Mouse (Mus musculus) skeletal muscle tissue, adult 2 months (tissue): ENCODE results near the gene Lypd3.
"Not testable (repeated sequence)": the region's sequence is repeated elsewhere in the genome, so short reads cannot be mapped to it uniquely, and the experiment has no call there.

Experiments
- DNase-seq: peaks from one replicate; pipeline ENCODE4 v3.0.0-alpha.2; 2012; ENCODE audit warnings: low read depth, low spot score

Lypd3 gene

DNA sequence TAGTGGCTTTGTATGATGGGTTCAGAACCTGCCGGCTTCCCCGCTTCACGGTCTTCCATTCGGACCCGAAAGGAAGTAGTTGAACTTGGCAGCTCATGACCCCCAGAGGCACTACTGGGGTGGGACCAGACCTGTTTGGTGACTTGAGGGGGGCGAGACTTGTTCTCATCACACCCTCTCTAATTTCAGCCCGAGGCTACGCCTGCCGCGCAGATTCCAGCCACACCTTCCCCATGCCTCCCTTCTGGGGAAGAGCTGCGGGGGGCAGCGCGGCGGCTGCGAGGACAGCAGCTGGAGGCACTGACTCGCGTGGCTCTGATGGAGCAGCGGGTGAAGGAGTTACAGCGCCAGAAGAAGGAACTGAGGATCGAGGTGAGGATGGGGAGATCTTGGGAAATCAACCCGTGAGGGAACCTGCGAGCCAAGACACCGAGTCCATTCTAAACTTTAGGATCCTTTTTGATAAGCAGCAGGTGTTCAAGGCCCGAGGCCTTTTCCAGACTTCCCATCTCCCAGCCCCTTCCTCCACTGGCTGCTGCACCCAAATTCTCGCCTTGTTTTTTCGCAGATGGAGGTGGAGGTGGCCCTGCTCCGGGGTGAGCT is 23.9 kb upstream of the Lypd3 start:
- no peak for DNase-seq

DNA sequence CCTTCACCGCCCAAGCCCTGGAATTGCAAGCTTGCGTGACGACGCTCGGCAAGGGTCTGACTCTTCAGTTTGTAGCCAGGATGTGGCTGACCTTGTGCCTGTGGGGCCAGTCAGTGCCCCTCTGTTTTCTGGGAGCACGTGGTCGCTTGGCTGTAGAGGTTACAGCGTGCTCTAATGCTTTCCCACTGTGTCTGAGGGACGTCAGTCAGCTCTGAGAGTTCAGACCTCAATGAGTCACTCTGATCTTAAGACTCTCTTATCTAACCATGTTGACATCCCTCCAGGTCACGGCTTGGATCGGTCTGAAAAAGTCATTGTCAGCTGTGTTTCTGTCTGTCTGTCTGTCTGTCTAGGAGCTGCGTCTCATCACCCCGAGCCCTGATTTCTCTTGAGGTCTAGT is 21.5 kb upstream of the Lypd3 start:
- DNase-seq: no peak

DNA sequence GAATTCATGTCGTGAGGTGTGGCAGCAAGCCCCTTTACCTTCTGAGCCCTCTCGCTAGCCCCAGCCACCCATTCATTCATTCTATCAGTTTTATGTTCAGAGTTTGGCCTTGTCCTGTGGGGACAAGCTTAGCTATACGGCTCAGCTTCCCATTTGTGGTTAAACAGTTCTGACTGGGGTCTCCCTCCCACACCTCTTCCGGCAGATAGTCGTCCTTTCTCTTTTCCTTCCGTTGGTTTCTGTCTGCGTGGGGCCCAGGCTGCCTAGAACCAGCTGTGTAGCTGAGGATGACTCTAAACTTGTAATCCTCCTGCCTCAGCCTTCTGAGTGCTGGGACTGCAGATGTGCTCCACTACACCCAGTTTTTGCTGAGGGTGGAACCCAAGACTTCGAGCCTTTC is 18.6 kb upstream of the Lypd3 start:
- no peak for DNase-seq

DNA sequence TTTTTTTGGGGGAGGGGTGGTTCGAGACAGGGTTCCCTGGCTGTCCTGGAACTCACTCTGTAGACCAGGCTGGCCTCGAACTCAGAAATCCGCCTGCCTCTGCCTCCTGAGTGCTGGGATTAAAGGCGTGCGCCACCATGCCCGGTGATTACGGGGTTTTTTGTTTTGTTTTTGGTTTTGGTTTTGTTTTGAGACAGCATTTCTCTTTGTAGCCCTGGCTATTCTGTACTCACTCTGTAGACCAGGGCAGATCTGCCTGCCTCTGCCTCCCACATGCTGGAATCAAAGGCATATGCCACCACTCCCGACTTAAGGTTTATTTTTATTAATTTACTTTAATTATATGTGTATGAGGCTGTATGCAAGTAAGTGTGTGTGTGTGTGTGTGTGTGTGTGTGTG is 18.0 kb upstream of the Lypd3 start:
- not testable (repeated sequence) for DNase-seq

DNA sequence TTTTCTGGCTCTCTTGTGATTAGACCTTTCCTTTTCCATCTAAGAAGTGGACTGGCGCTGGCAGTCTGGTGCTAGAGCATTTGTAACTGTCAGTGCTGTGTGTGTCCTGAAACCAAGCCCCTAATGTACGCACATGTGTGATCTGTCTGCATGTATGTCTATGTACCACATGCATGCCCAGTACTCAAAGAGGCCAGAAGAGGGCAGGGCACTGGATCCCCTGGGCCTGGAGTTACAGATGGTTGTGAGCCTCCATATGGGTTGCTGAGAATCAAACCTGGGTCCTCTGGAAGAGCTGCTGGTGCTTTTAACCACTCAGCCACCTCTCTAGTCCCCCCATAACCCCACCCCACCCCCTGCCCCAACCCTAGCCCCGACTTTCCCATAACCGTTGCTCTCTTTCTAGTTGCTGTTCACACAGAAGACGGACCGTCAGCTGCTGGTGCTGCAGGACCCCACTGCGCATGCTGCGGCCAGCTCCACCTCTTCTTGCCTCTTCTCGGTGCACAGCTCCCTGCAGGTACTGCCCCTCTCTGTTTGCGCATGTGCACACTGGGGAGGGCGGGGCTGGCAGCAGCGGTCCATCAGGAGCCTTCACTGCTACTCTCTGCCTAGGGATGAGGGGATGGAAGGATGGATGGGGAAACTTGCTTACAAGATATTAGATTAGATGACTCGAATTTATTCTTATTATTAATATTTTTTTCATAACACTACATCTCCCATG is 16.5 kb upstream of the Lypd3 start:
- no peak for DNase-seq

DNA sequence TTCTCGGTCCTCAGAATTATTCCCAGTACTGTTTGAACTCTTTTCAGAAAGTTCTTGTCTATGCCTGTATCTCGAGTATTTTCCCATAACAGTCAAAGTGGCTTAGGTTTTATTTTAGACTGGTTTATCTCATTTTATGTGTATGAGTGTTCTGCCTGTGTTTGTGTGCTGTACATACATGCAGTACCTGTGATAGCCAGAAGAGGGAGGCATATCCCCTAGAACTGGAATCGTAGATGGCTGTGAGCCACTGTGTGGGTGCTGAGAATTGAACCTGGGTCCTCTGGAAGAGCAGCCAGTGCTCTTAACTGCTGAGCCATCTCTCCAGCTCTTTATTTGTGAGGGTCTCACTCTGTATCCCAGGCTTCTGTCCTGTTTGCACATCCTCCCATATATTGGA is 15.2 kb upstream of the Lypd3 start:
- no peak for DNase-seq

DNA sequence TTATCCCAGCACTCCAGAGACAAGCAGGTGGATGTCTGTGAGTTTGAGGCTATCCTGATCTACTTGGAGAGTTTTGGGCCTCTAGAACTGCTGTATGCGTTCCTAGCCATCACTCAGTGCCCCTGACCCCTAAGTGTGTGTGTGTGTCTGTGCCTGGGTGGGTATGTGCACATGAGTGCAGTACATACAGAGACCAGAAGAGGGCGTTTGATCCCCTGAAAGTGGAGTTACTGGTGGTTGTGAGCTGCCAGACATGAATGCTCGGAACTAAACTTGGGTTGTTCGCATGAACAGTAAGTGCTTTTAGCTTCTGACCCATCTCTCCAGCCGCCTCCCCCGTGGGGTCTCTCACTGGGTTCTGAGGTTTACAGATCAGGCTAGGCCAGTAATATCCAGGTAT is 13.4 kb upstream of the Lypd3 start:
- DNase-seq: no peak

DNA sequence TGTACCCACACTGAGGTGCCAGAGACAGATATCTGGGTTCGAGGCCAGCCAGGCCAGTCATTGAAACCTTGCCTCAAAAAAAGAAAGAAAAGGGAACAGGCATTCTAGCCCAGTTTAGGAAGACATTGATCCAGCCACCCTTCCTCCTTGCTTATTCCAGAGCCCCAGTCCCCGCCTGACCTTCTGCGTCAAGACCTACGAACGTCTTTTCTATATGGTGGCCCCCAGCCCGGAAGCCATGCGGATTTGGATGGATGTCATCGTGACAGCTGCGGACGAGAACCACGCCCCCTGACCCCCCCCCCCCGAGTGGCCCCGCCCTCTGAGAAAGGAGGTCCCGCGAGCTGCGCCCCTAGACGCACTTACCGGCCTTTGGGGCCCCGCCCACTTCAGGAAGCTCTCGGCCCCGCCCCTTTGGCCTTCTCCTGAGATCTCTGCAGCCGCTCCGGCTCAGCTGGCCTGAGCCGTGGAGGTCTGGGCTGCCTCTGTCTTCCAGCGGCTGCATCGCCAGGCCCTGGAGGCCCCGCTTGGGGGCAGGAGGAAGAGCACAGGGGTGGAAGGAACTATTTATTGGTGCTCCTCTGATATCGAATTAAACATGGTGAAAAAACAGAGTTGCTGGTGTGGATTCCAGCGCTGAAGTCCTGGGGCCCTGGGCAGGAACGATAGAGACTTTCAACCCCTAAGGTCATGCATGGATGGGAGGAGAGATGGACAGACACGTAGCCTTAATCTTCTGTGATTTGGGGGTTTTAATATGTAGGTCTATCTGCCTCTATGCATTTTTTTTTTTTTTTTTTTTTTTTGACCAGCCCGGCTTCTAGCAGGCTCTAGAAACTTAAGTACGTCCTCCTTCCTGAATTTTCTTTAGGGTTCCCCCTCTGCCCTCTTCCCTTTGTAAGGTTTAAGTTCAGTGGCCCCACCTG is 7.4 kb upstream of the Lypd3 start:
- DNase-seq: peak; percentile 77

DNA sequence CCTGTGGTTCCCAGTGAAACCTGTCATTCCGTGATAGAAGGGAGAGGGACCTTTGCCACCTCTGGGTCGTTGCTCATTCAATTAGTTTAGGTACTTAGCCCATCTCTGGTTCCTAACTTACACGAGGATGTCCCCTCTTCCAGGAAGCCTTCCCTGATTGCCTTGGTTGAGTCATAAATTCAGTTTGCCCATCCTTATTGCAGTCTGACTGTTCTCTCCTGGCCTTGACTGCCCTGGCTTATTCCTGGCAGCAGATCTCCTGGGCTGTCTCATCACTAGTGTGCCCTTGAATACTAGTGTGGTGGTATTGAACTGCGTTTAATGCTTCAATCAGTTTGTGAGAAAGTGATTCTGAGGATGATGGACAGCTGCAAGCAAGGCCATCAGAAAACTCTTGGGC is 6.7 kb upstream of the Lypd3 start:
- DNase-seq: no peak

DNA sequence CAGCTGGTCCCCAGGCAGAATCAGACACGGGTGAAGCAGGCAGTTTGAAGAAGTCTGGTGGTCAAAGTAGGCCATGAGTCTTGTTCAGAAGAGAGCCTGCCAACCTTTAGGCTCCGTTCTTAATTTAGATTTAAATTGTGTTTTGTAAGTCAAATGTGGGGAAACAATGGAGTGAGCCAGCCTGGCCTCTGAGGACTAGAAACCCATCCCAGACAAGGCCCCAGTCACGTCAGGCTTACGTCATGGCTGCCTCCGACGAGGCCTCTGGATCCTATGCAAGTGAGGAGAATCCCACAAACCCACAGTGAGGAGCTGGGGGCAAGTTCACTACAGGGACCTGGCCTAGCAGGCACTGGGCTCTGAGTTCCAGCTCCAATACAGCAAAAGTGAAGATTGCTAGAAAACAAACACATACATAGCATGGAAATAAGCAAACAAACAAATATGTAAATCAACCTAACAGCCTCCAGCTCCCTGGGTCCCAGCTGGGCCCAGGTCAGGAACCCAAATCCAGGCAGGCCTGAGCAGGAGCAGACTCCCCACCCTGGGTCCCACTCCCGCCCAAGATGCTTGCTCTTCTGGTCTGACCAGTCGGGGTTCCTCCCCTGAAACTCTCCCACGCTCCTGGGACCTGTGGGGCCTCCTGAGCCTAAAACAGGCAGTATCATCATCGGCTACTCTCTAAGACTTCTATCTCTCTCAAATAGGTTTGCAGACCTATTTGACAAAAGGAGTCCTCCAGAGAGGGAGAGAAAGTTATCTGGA is 6.1 kb upstream of the Lypd3 start:
- DNase-seq: no peak

DNA sequence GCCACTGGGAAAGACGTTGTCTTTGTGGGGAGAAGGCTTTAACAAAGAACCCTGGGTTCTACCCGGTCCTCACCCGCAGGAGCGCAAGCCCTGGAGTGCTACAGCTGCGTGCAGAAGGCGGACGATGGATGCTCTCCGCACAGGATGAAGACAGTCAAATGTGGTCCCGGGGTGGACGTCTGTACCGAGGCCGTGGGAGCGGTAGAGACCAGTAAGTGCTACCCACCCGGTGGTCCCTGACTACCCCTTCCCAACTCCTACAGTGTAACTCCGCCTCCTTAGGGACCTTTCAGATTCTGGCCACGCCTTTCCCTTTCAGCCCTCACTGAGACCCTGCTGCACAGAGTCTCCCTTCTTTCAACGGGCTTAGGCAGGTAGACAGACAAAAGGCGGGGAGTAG is 696 bp downstream of the Lypd3 start:
- DNase-seq: no peak

DNA sequence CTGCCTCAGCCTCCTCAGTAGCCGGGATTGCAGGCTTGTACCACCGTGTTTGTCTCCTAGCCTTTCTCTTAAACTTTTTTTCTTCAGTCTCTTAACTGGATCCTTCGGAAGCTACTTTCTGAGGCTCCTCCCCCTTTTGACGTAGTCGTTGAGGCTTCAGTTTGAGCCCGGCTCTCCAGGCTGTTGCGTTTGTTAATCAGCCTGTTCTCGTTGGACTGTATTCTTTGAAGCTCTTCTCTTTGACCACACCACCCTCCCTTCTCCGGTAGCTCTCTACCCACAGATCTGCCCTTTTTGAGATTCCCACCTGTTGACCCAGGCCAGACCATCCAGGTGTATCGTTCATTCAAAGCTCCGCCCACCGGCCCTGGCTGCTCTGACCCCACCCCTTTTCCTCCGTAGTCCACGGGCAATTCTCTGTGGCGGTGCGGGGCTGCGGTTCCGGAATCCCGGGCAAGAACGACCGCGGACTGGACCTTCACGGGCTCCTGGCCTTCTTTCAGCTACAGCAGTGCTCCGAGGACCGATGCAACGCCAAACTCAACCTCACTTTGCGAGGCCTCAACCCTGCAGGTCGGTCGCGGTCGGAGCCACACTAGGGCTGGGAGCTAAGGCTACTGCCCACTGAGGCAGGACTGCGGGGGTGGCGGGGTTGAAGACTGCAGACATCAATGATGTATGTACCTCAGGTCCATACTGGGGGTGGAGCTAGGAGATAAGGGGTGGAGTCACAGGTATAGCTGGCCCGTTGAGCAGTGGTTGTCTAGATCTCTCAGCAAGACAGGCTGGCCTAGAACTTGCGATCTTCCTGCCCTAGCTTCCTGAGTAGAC is 1.9 kb downstream of the Lypd3 start:
- no peak for DNase-seq

DNA sequence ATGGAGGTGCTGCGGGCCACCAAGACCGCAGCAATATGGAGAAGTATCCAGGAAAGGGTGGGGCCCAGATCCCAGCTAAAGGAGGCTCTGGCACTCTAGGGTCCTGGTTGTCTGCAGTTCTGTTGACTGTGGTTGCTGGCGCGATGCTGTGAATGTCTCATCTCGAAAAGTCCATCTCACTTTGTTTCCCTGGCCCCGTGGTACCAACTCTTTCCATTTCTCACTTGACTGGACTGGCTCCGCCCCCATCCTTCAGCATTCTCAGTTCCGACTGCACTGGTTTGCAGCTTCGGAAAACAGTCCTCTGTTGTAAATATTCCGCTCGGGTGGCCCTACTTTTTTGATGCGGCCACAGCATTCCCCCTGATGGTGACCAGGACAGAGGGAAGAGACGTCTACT is 4.1 kb downstream of the Lypd3 start:
- DNase-seq: no peak

DNA sequence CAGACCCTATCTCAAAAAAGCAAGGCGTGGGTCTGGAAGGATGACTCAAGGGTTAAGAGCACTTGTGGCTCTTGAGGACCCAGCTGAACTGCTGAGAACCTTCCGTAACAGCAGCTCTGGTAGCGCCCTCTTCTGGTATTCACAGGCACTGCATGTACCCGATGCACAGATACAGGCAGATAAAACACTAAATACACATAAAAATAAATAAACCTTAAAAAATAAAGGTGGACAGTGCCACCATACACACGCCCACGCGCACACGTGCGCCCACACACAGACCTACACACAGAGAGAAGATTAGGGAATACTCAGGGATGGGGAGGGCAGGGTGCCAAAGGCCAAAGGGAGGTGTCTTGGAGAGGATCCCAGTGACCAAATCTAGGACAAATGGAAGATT is 6.1 kb downstream of the Lypd3 start:
- peak; percentile 34 for DNase-seq

DNA sequence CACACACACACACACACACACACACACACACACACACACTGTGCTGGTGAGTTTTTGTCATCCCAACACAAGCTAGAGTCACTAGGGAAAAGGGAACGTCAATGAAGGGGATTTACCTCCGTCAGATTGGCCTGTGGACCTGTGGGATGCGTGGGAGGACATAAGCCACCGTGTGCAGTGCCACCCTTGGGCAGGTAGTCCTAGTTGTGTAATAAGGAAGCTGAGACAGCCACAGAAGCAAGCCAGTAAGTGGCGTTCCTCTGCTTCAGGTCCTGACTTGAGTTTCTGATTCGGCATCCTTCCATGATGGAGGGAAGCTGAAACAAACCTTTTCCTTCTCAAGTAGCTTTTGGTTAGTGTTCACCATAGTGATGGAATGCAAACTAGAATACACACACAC is 8.1 kb downstream of the Lypd3 start:
- DNase-seq: no peak

DNA sequence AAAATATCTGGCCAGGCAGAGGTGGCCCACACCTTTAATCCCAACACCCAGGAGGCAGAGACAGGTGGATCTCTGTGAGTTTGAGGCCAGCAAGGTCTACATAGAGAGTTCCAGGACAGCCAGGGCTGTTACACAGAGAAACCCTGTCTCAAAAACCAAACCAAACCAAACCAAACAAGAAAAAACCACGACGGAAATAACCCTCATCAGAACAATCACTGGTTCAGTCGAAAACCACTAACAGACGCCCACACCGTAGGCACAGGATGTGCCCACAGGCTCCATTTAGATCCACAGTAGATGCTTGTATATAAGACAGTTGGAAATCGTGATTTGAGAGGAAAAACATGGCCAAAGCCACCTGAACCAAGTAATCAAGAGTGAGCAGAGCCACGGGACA is 8.6 kb downstream of the Lypd3 start:
- DNase-seq: no peak

DNA sequence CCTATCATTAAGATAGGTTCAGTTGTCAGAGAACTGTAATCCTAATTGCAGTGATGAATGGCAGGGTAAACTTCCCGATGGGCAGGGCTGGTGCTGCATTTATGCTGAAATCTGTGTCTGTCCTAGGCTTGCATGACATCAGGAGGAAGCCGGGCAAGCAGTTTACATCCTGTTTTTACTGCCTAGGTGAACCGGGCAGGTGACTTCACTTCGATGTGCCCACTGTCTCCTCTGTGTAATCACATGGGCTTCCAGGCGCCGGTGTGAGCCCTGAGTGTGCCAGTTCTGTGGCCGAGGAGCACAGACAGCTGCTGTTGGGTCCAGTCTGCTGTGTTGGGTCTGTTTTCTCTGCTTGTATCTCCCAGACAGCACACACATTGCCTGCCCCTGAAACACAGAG is 10.1 kb downstream of the Lypd3 start:
- no peak for DNase-seq

DNA sequence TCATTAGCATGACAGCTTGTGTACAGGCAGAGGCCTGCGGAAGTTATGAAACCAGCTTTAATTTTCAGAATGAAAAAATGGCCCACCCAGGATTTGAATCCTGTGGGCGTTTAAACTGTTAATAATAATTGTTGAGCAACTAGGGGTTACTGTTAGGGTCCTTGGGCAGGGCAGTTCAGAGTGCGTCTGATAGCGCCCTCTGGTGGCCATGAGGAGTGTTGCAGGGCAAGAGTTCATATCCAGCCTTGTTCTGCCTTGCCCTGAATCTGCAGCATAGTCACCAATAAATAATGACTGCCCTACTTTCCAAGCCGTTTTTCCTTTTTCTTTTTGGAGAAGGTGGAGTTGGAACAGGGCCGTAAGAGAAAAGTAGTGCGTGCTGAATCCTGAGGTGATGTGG is 17.3 kb downstream of the Lypd3 start:
- DNase-seq: peak; percentile 35

DNA sequence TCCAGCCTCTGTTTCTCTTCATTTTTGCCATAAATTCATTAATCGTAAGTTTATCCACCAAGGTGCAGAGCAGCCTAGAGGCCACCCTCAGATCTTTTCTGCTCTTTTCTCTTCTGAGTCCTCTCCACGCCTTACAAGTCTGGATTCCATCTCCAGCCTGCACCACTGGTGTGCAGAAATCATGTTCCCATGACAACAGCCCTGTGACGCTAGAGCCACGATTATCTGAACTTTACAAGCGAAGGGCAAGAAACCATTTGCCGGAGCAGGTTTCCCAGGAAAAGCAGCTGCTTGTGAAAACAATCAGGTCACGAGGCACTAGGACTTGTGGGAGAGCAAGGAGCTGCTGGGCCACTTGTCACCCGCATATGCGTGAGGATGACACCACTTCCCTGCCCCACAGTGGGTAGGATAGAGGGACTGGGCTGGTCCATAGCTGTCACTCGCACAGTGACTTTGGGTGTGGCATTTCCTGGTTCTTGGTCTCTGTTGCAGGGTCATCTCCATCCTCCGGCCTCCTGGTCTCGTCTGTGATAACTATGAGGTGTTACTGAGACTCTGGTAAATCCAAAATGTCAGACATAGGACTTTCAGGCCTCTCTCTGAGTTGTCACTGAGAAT is 23.5 kb downstream of the Lypd3 start:
- no peak for DNase-seq

DNA sequence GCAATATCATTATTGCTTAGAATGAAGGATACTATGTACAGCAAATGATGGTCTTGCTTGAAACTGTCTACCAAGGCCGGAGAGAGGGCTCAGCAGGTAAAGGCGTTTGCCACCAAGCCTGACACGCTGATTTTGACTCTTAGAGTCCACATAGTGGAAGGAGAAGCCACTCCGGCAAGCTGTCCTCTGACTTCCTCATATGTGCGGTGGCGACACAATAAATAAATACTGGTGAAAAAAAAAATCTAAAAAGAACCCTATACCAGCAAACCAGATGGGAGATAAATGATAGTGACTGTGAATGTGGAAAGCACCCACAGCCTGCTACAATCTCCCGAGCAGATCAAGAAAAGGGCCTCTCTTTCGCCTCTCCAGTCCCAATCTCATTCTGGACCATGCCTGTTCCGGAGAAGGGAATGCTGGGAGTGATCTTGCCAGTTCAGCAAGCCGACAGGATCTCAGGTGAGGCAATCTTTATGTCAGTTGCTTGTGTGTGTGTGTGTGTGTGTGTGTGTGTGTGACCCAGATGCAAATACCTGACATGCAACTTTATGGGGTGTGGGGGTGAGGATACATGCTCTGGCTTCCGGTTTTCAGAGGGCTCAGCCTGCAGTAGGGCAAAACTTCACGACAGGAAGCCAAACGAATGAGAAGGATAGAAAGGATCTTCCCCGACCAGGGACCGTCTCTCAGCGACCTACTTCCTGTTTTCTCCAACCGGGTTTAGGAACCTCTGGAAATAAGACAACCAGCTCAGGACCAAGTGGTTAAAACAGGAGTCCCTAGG is 25.0 kb downstream of the Lypd3 start:
- no peak for DNase-seq
